Mouse (Mus musculus) forebrain, embryonic 12.5 days (tissue): Measurements from ENCODE around the gene Mid1. TPM values are rescaled to one million over a fixed set of nuclear protein-coding genes. Genes with fewer than 3 reads are reported as not detected.
A peak's percentile ranks its signal among the peaks of the same experiment; 100 is the strongest.

Experiments used
- ATAC-seq: fragments of 200-750 bp; cut with Nextera tagmentation; 2 replicates; pipeline ENCODE4 v1.8.0; 2017; ENCODE audit warnings: moderate TSS enrichment; ENCODE audit not compliant: low FRiP score
- H3K27ac ChIP-seq: fragments of 300-500 bp; sonication (generic); 2 replicates; pipeline ENCODE4 v1.5.1; 2016; ENCODE audit warnings: mild to moderate bottlenecking
- H3K27me3 ChIP-seq: fragments of 300-500 bp; sonication (generic); 2 replicates; pipeline ENCODE4 v1.6.1; 2016; ENCODE audit warnings: mild to moderate bottlenecking
- H3K36me3 ChIP-seq: fragments of 300-500 bp; sonication (generic); replicated peaks from 2 replicates; pipeline ENCODE4 v1.6.1; 2016; ENCODE audit warnings: mild to moderate bottlenecking
- H3K4me1 ChIP-seq: fragments of 300-500 bp; sonication (generic); 2 replicates; pipeline ENCODE4 v1.6.1; 2016
- H3K4me2 ChIP-seq: fragments of 300-500 bp; sonication (generic); 2 replicates; pipeline ENCODE4 v1.6.1; 2016; ENCODE audit warnings: mild to moderate bottlenecking, moderate library complexity
- H3K4me3 ChIP-seq: fragments of 300-500 bp; sonication (generic); replicated peaks from 2 replicates; pipeline ENCODE4 v1.5.1; 2016; ENCODE audit warnings: mild to moderate bottlenecking
- H3K9ac ChIP-seq: fragments of 300-500 bp; sonication (generic); 2 replicates; pipeline ENCODE4 v1.6.1; 2016; ENCODE audit warnings: mild to moderate bottlenecking
- H3K9me3 ChIP-seq: fragments of 300-500 bp; sonication (generic); 2 replicates; pipeline ENCODE4 v1.6.1; 2016
- WGBS: fragments of 180-500 bp; shearing (Covaris S2); methylation state at CpG from one replicate; pipeline ENCODE4 v1.1.7; 2016; 5-methylcytosine and 5-hydroxymethylcytosine counted together
- polyA plus RNA-seq: library from polyadenylated mRNA; unstranded; fragments of >200 nt; fragmentation: Nextera tagmentation; extraction: Ambion mirVana; gene quantifications from 2 replicates; pipeline ENCODE4 v1.2.1, GENCODE M21; 2016

The Mid1 gene
- polyA plus RNA-seq, result 16.2 and 19.0 TPM in 2 replicates

DNA sequence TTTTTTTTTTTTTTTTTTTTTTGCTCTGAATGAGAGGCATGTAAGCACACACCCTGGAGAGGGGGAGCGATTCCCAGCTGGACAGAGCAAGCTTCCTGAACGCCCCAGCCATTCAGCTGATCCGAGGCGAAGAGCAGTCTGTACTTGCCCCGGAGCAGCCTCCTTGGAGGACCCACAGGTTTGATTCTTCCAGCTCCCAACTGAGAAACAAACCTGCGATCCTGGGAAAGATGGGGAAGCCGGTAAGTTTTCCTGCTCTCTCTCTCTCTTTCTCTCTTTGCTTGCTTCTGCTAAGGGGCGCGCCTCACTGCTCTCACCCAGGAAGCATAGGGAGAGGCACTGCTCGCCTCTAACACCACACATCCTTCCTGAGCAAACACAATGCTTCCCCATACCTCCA lies at the start of gene Mid1:
TSS of gene Mid1 (plus strand) at position 69 of the 400 bp plus-strand sequence.
- Histone ChIP-seq H3K4me1 (no peaks in the 10 kb centered on the region), H3K9me3 (no peaks in the 10 kb centered on the region), H3K9ac (no peak within 1 kb of the TSS), H3K36me3 (no peaks in the 10 kb centered on the region), H3K27ac (no peak within 1 kb of the TSS), H3K27me3 (peaks cover 21% of the 10 kb centered on the region; the same call in 1 of the 2 replicates), H3K4me3 (peak within 1 kb of the TSS; percentile 24), H3K4me2 (peak within 1 kb of the TSS; percentile 40)
- no peak; the same call in 1 of the 2 replicates for ATAC-seq
- WGBS, result 13% methylated on average over 9 of the region's 10 CpGs

GRCm38 (mm10) chrX:169673056-169673455 lies 11.9 kb upstream of the Mid1 start:
- H3K4me1 ChIP-seq, result no peaks in the 10 kb centered on the region
- H3K9ac ChIP-seq, result no peak overlapping the region
- no peaks in the 10 kb centered on the region for H3K9me3 ChIP-seq
- no peak overlapping the region for H3K27ac ChIP-seq
- ATAC-seq, result no peak
- H3K36me3 ChIP-seq, result no peaks in the 10 kb centered on the region
- no peak overlapping the region for H3K4me2 ChIP-seq
- no peak overlapping the region for H3K4me3 ChIP-seq
- H3K27me3 ChIP-seq, result peaks cover 19% of the 10 kb centered on the region

DNA sequence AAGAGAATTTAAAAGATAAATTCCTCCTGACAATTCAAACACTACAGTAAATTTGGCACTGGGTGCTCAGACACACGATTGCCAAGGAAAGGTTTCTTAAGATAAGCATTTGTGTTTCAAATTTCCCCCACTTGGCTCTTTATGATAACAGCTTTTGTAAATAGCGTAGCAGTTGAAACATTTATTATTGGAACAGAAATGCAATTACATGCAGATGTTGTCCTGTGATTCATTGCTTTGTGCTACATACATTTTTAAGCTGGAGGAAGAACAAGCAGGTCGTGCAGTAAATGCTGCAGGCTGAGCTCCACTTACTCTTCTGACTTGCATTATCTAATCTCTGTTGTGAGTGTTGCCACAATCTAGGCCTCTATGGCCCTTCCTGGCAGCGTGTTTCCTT lies 8.7 kb upstream of the Mid1 start:
- Histone ChIP-seq H3K27ac (no peak overlapping the region), H3K9ac (no peak overlapping the region), H3K4me3 (no peak overlapping the region), H3K27me3 (peaks cover 18% of the 10 kb centered on the region), H3K4me2 (no peak overlapping the region), H3K4me1 (no peaks in the 10 kb centered on the region), H3K9me3 (no peaks in the 10 kb centered on the region), H3K36me3 (no peaks in the 10 kb centered on the region)
- WGBS, result 72% methylated on average over 4 of the region's 4 CpGs
- no peak for ATAC-seq

- Histone ChIP-seq H3K4me3 (no peak overlapping the region; the same call in 1 of the 2 replicates), H3K4me2 (peak overlapping the region; percentile 40), H3K36me3 (no peaks in the 10 kb centered on the region), H3K27ac (no peak overlapping the region), H3K27me3 (peaks cover 21% of the 10 kb centered on the region; the same call in 1 of the 2 replicates), H3K9ac (no peak overlapping the region), H3K9me3 (no peaks in the 10 kb centered on the region), H3K4me1 (no peaks in the 10 kb centered on the region)
- no peak for ATAC-seq
- WGBS, result 39% methylated on average over 8 of the region's 8 CpGs
Measured at GRCm38 (mm10) chrX:169685731-169686130, 732 bp downstream of the Mid1 start.

GRCm38 (mm10) chrX:169691217-169691616 lies 6.2 kb downstream of the Mid1 start:
- H3K27me3 ChIP-seq, result peaks cover 36% of the 10 kb centered on the region
- no peak overlapping the region for H3K9ac ChIP-seq
- ATAC-seq, result no peak
- no peak overlapping the region for H3K4me2 ChIP-seq
- no peak overlapping the region for H3K4me3 ChIP-seq
- WGBS, result 25% methylated on average over 2 of the region's 2 CpGs
- H3K9me3 ChIP-seq, result no peaks in the 10 kb centered on the region
- no peaks in the 10 kb centered on the region for H3K36me3 ChIP-seq
- H3K4me1 ChIP-seq, result no peaks in the 10 kb centered on the region
- H3K27ac ChIP-seq, result no peak overlapping the region

DNA sequence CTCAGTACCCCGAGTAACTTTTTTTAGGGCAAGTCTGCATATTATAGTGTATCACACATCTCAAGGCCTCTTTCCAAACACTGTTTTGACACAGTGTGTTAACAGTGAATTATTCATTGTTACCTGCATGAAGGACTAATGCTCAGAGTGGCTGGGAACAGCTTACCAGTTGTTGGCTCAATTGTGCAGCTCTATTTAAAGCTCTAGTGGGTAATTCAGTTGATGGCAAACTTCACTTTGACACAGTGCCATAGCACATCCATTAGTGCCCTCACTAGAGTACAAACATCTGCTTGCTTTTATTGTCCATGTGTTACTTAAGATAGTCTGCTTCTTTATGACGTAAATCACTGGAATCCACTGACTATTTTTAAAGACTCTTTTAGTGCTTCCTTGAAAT lies 6.7 kb downstream of the Mid1 start:
- 41% methylated on average over 2 of the region's 2 CpGs for WGBS

DNA sequence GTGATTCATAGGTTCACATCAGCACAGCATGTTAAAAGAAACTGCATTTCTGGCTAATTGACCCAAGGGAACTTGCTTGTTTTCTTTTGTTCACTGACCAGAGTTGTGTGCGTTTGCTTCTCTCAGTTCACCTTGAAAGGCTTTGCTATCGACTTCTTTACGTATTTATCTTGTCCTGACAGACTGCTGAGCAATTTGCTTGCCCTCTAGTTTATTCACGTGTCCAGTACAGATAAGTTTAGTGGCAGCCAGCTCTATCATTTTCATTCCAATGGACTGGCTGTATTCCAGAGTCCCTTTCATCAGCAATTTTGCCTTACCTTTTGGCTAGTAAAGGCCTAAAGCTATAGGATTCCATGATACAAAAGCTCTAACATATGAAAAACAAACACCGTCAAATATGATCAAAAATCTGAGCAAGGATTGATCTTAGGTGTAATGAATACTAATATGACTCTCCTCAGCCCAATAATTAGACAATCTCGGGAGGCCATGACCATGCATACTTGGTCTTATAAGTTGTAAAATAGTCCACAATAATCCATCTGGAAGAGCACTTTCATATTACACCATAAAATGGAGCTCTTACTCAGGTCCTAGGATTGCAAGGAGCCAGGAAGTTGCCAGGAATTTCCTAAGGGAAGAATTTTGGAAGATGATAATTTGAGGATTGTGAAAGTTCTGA lies 7.4 kb downstream of the Mid1 start:
- 69% methylated on average over 6 of the region's 6 CpGs for WGBS
- no peak overlapping the region for H3K4me3 ChIP-seq
- no peak overlapping the region for H3K9ac ChIP-seq
- ATAC-seq, result no peak
- no peak overlapping the region for H3K27ac ChIP-seq
- H3K4me2 ChIP-seq, result no peak overlapping the region
- H3K4me1 ChIP-seq, result no peaks in the 10 kb centered on the region
- no peaks in the 10 kb centered on the region for H3K9me3 ChIP-seq
- no peaks in the 10 kb centered on the region for H3K36me3 ChIP-seq
- H3K27me3 ChIP-seq, result peaks cover 38% of the 10 kb centered on the region

More for the DNA sequence above, 6.7 kb downstream of the Mid1 start:
- H3K27me3 ChIP-seq, result peaks cover 38% of the 10 kb centered on the region
- no peak overlapping the region for H3K27ac ChIP-seq
- H3K9me3 ChIP-seq, result no peaks in the 10 kb centered on the region
- no peak overlapping the region for H3K4me3 ChIP-seq
- no peaks in the 10 kb centered on the region for H3K36me3 ChIP-seq
- no peak overlapping the region for H3K4me2 ChIP-seq
- no peaks in the 10 kb centered on the region for H3K4me1 ChIP-seq
- H3K9ac ChIP-seq, result no peak overlapping the region
- ATAC-seq, result no peak

DNA sequence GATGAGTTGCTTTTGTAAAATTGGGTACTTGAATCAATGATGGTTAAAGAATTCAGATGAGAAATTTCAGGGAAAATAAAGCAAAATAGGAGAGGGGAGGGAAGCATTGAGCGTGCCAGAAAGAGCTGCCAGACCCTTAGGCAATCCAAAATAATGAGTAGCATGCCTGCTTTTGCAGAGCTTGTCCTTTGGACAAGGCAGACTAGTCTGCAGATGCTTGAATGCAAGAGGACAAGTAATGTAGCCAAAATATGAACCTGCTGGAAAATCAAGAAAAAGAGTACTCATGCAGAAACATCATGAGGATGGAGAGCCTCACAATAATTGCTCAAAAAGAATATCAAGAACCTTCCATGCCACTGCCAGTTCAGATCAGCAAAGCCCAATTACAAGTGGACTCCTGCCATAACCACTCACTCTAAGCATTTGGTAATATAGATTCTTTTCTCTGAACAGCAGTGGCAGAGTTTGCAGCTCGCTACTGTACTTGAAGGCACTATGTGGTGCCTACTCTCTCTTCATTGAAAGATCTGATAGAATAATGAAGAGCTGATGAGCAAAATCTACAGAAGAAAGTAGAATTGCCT lies 19.1 kb downstream of the Mid1 start:
- WGBS, result 73% methylated on average over 2 of the region's 2 CpGs
- H3K27me3 ChIP-seq, result peaks cover 28% of the 10 kb centered on the region

GRCm38 (mm10) chrX:169723511-169723910 lies 38.5 kb downstream of the Mid1 start:
- no peaks in the 10 kb centered on the region for H3K36me3 ChIP-seq
- H3K27ac ChIP-seq, result no peak overlapping the region
- H3K4me1 ChIP-seq, result no peaks in the 10 kb centered on the region
- H3K9ac ChIP-seq, result no peak overlapping the region
- H3K9me3 ChIP-seq, result no peaks in the 10 kb centered on the region
- WGBS, result 77% methylated on average over 1 of the region's 1 CpGs
- H3K4me3 ChIP-seq, result no peak overlapping the region
- ATAC-seq, result no peak
- peaks cover 24% of the 10 kb centered on the region for H3K27me3 ChIP-seq
- H3K4me2 ChIP-seq, result no peak overlapping the region

More for the DNA sequence above, 19.1 kb downstream of the Mid1 start:
- no peak for ATAC-seq
- H3K4me2 ChIP-seq, result no peak overlapping the region
- no peak overlapping the region for H3K27ac ChIP-seq
- no peak overlapping the region for H3K9ac ChIP-seq
- no peaks in the 10 kb centered on the region for H3K36me3 ChIP-seq
- H3K4me3 ChIP-seq, result no peak overlapping the region
- no peaks in the 10 kb centered on the region for H3K4me1 ChIP-seq
- no peaks in the 10 kb centered on the region for H3K9me3 ChIP-seq

DNA sequence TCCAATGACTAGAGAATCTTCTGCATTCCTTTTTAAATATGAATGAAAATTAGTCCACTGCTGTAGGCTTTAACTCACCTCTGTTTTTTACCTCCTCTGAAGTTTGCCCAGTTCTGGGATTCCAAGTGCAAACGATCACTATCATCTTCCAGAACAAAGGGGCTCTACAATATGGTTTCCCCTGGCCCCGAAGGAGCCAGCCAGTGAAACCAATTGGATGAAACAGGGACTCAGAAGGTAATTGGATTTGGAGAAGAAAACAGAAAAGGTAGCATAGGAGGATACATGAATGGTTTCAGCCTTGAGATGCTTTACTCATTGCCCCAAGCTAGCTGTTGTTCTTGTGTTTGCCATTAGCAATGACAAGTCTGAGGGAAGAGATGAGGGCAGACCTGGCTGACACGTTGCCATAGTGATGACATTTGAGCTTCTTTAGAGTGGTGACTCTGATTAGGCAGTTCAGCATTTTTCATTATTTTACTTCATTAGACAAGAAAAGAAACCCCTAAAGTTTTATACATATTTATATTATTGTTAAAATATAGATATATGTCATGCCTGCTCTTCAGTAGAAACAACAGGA lies 50.5 kb downstream of the Mid1 start:
- peaks cover 37% of the 10 kb centered on the region for H3K27me3 ChIP-seq
- no peaks in the 10 kb centered on the region for H3K9me3 ChIP-seq
- 0 out of 2 replicates have a peak, but pooled peaks have one; percentile 51 for ATAC-seq

DNA sequence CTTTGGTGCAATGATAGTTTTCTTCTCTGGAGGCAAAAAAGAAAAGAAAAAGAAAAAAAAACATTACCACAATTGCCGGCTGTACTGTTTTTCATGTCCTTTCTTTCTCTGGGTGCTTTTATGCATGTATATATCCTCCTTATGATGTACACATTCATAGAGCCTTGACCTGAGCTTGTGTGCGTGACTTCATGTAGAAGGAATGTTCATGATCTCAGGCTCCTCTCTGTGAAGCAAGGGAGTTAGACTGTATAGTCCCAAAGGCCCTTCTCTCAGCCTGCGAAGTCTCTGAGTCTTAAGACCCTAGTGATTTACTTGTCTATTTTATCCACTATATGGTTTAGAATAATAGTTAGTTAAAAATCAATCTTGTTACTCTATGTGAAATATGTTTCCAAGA lies 73.0 kb downstream of the Mid1 start:
- Histone ChIP-seq H3K9ac (no peak overlapping the region), H3K9me3 (no peaks in the 10 kb centered on the region), H3K4me1 (no peaks in the 10 kb centered on the region), H3K27ac (no peak overlapping the region), H3K27me3 (peaks cover 26% of the 10 kb centered on the region), H3K36me3 (no peaks in the 10 kb centered on the region), H3K4me3 (no peak overlapping the region), H3K4me2 (no peak overlapping the region)
- WGBS, result 74% methylated on average over 3 of the region's 3 CpGs
- ATAC-seq, result no peak

More for the DNA sequence above, 50.5 kb downstream of the Mid1 start:
- Histone ChIP-seq H3K27ac (no peak overlapping the region), H3K4me2 (no peak overlapping the region), H3K4me3 (no peak overlapping the region), H3K36me3 (no peaks in the 10 kb centered on the region), H3K4me1 (no peaks in the 10 kb centered on the region), H3K9ac (no peak overlapping the region)
- 51% methylated on average over 3 of the region's 3 CpGs for WGBS

GRCm38 (mm10) chrX:169779535-169779934 lies 94.5 kb downstream of the Mid1 start, which contains the start of gene 4933400A11Rik:
Gene 4933400A11Rik, minus strand, starts transcription at chrX:169779635.
- Histone ChIP-seq H3K36me3 (no peaks in the 10 kb centered on the region), H3K27me3 (peaks cover 29% of the 10 kb centered on the region), H3K27ac (no peak within 1 kb of the TSS), H3K4me1 (no peaks in the 10 kb centered on the region), H3K4me2 (no peak within 1 kb of the TSS), H3K4me3 (no peak within 1 kb of the TSS), H3K9ac (no peak within 1 kb of the TSS), H3K9me3 (no peaks in the 10 kb centered on the region)
- 84% methylated on average over 3 of the region's 3 CpGs for WGBS
- ATAC-seq, result no peak
